16 mouse cellular contexts compared by ENCODE assay signal in genomic region chr15:51409791-51410308, GRCm38 (mm10).
"Had no signal": no experiment of that assay in that cellular context is flagged by ENCODE, and none has a peak within 500 bp of the region (broad histone marks: within the 10 kb centered on the region; RNA-seq: fewer than 3 reads in every experiment).

No protein-coding gene starts in this region.

- DNase-seq: liver, postnatal 0 days; lung, adult 2 months; lung, postnatal 10 days; right cerebral cortex, postnatal 14 days; thymus, adult 2 months; thymus, postnatal 25 days; thymus, postnatal 4 days had no signal

- H3K27ac ChIP-seq: liver, embryonic 15.5 days; macrophage; midbrain, embryonic 13.5 days; midbrain, embryonic 15.5 days; neural tube, embryonic 12.5 days; stomach, embryonic 15.5 days; stomach, postnatal 0 days had no signal

- H3K4me3 ChIP-seq: liver, embryonic 15.5 days; megakaryocyte, embryonic 14.5 days; midbrain, embryonic 13.5 days; midbrain, embryonic 15.5 days; neural tube, embryonic 12.5 days; stomach, embryonic 15.5 days had no signal

- H3K4me1 ChIP-seq: liver, embryonic 15.5 days; megakaryocyte, embryonic 14.5 days; midbrain, embryonic 13.5 days; midbrain, embryonic 15.5 days; neural tube, embryonic 12.5 days; stomach, embryonic 15.5 days had no signal

- ATAC-seq: liver, postnatal 0 days; midbrain, embryonic 13.5 days; midbrain, embryonic 15.5 days had no signal

- H3K36me3 ChIP-seq: liver, embryonic 15.5 days; midbrain, embryonic 13.5 days; midbrain, embryonic 15.5 days; neural tube, embryonic 12.5 days; stomach, embryonic 15.5 days had no signal

- H3K9me3 ChIP-seq: liver, embryonic 15.5 days; megakaryocyte, embryonic 14.5 days; midbrain, embryonic 13.5 days; midbrain, embryonic 15.5 days; neural tube, embryonic 12.5 days; stomach, embryonic 15.5 days had no signal

- H3K4me2 ChIP-seq: liver, embryonic 15.5 days; midbrain, embryonic 11.5 days; midbrain, embryonic 13.5 days; midbrain, embryonic 15.5 days; neural tube, embryonic 12.5 days; stomach, embryonic 15.5 days had no signal

- H3K27me3 ChIP-seq: liver, embryonic 15.5 days; megakaryocyte, embryonic 14.5 days; midbrain, embryonic 13.5 days; midbrain, embryonic 15.5 days; neural tube, embryonic 12.5 days; stomach, embryonic 15.5 days had no signal

- H3K9ac ChIP-seq: liver, embryonic 15.5 days; liver, postnatal 0 days; midbrain, embryonic 13.5 days; midbrain, embryonic 15.5 days; neural tube, embryonic 12.5 days; stomach, embryonic 15.5 days had no signal
